Mouse (Mus musculus) thymus, adult 18-20 months (tissue): Measurements from ENCODE around the gene Tnnt1.
"Not testable (repeated sequence)": the region's sequence is repeated elsewhere in the genome, so short reads cannot be mapped to it uniquely, and the experiment has no call there.

Source experiments
- DNase-seq, 2 experiments: peaks; one replicate each; pipeline ENCODE4 v3.0.0; 2022; ENCODE audit warnings: mixed read lengths in 2 of 2

Gene Tnnt1

GRCm38 (mm10) chr7:4516332-4517050 lies at the start of gene Tnnt1:
Gene Tnnt1 (minus strand): TSS chr7:4516382.
- no peak for DNase-seq

- DNase-seq = no peak
Measured at GRCm38 (mm10) chr7:4562660-4563059, 46.5 kb upstream of the Tnnt1 start.

GRCm38 (mm10) chr7:4557167-4557560 lies 41.0 kb upstream of the Tnnt1 start:
- no peak for DNase-seq

GRCm38 (mm10) chr7:4556256-4557166 lies 40.3 kb upstream of the Tnnt1 start:
- DNase-seq = peak; percentile 43 to 49

GRCm38 (mm10) chr7:4547221-4547641 lies 31.0 kb upstream of the Tnnt1 start, which contains the start of gene Syt5:
Gene Syt5 (minus strand): TSS chr7:4547541.
- DNase-seq = no peak

GRCm38 (mm10) chr7:4546591-4547131 lies 30.5 kb upstream of the Tnnt1 start:
- DNase-seq = no peak

GRCm38 (mm10) chr7:4546050-4546449 lies 29.9 kb upstream of the Tnnt1 start:
- no peak for DNase-seq

GRCm38 (mm10) chr7:4542013-4542412 lies 25.8 kb upstream of the Tnnt1 start:
- no peak for DNase-seq

- no peak for DNase-seq
Measured at GRCm38 (mm10) chr7:4541344-4541743, 25.2 kb upstream of the Tnnt1 start.

- no peak for DNase-seq
Measured at GRCm38 (mm10) chr7:4539019-4539418, 22.8 kb upstream of the Tnnt1 start.

- DNase-seq = no peak
Measured at GRCm38 (mm10) chr7:4537181-4537580, 21.0 kb upstream of the Tnnt1 start.

GRCm38 (mm10) chr7:4536369-4536768 lies 20.2 kb upstream of the Tnnt1 start:
- no peak for DNase-seq

- no peak for DNase-seq
Measured at GRCm38 (mm10) chr7:4532005-4532729, 16.0 kb upstream of the Tnnt1 start, which contains the start of gene Dnaaf3. Gene Dnaaf3 (minus strand): TSS chr7:4532453.

- DNase-seq = not testable (repeated sequence)
Measured at GRCm38 (mm10) chr7:4530166-4530565, 14.0 kb upstream of the Tnnt1 start.

- DNase-seq = no peak
Measured at GRCm38 (mm10) chr7:4527302-4527689, 11.1 kb upstream of the Tnnt1 start.

GRCm38 (mm10) chr7:4526341-4527301 lies 10.4 kb upstream of the Tnnt1 start:
- peak; percentile 60 to 62 for DNase-seq

- DNase-seq = not testable (repeated sequence)
Measured at GRCm38 (mm10) chr7:4524212-4524922, 8.2 kb upstream of the Tnnt1 start, which contains the start of gene Tnni3. Gene Tnni3 (minus strand): TSS chr7:4524229.

GRCm38 (mm10) chr7:4523205-4524130 lies 7.3 kb upstream of the Tnnt1 start:
- DNase-seq = no peak

GRCm38 (mm10) chr7:4522292-4522691 lies 6.1 kb upstream of the Tnnt1 start:
- no peak for DNase-seq
